7 mouse cellular contexts compared by ENCODE assay signal in genomic region chr14:30626756-30627742, GRCm38 (mm10). TPM values are rescaled to one million over a fixed set of nuclear protein-coding genes. Genes with fewer than 3 reads are reported as not detected.
DNase-seq lines count a peak whose midpoint lies in the region; ATAC-seq and TF ChIP-seq lines count a peak whose summit lies in the region.

No protein-coding gene starts in this region.

- TF ChIP-seq POLR2A in thymus, adult 2 months (IDR thresholded peaks at IDR 0.05; ENCODE audit: control insufficient read depth, extremely low read depth, insufficient read depth, low read length, poor library complexity) = no peak

- peak overlapping the region; percentile 71 for H3K4me2 ChIP-seq in forebrain, embryonic 15.5 days (replicated peaks)
- peak overlapping the region; percentile 97 for H3K4me2 ChIP-seq in liver, embryonic 14.5 days (ENCODE audit: low read depth)

- H3K36me3 ChIP-seq in thymus, adult 2 months (ENCODE audit: control insufficient read depth, insufficient read depth, low read length) = no peaks in the 10 kb centered on the region
- H3K36me3 ChIP-seq in forebrain, embryonic 15.5 days = no peaks in the 10 kb centered on the region
- H3K36me3 ChIP-seq in liver, embryonic 14.5 days (replicated peaks; ENCODE audit: control insufficient read depth, insufficient read depth, low read depth) = no peaks in the 10 kb centered on the region

- peak overlapping the region; percentile 90 for H3K4me3 ChIP-seq in thymus, adult 2 months (ENCODE audit: control insufficient read depth, insufficient read depth, low read length)
- H3K4me3 ChIP-seq in forebrain, embryonic 15.5 days = peak overlapping the region; percentile 69
- peak overlapping the region in 1 of 2 experiments; percentile 78; a peak in 2 of 4 replicates for H3K4me3 ChIP-seq in liver, embryonic 14.5 days (ENCODE audit: insufficient read depth in 1 of 2, low read depth in 2 of 2, low read length in 2 of 2)

- H3K27me3 ChIP-seq in thymus, adult 2 months (ENCODE audit: control insufficient read depth, insufficient read depth, low read length) = no peaks in the 10 kb centered on the region
- no peaks in the 10 kb centered on the region for H3K27me3 ChIP-seq in forebrain, embryonic 15.5 days
- H3K27me3 ChIP-seq in liver, embryonic 14.5 days (ENCODE audit: control insufficient read depth, insufficient read depth, low read length) = no peaks in the 10 kb centered on the region

- no peak overlapping the region for H3K9ac ChIP-seq in forebrain, embryonic 15.5 days (replicated peaks)
- H3K9ac ChIP-seq in liver, embryonic 14.5 days (replicated peaks) = no peak overlapping the region

- peak overlapping the region; percentile 27; the same call in 1 of the 2 replicates for H3K27ac ChIP-seq in thymus, adult 2 months (ENCODE audit: control insufficient read depth, insufficient read depth, low read length)
- H3K27ac ChIP-seq in forebrain, embryonic 15.5 days (replicated peaks) = 0 out of 2 replicates have a peak overlapping the region, but pooled peaks have one; percentile 29
- H3K27ac ChIP-seq in liver, embryonic 14.5 days = no peak overlapping the region; the same call in 1 of the 2 replicates

- TF ChIP-seq EP300 in liver, embryonic 14.5 days (IDR thresholded peaks at IDR 0.05; ENCODE audit: low read depth) = no peak

- TF ChIP-seq CTCF in thymus, adult 2 months (IDR thresholded peaks at IDR 0.05; ENCODE audit: borderline replicate concordance, control insufficient read depth, extremely low read depth, insufficient read depth, low read length, poor library complexity) = no peak
- no peak for TF ChIP-seq CTCF in liver, embryonic 14.5 days (IDR thresholded peaks at IDR 0.05; ENCODE audit: low read depth)

- no peak for ATAC-seq in forebrain, embryonic 15.5 days (replicated peaks)
- ATAC-seq in liver, embryonic 14.5 days (ENCODE audit: insufficient read depth) = no peak

- peaks cover 45% of the 10 kb centered on the region for H3K4me1 ChIP-seq in thymus, adult 2 months (replicated peaks; ENCODE audit: control insufficient read depth, insufficient read depth, low read length)
- peaks cover 21% of the 10 kb centered on the region; the same call in 1 of the 2 replicates for H3K4me1 ChIP-seq in forebrain, embryonic 15.5 days
- H3K4me1 ChIP-seq in liver, embryonic 14.5 days (replicated peaks; ENCODE audit: control insufficient read depth in 2 of 2, insufficient read depth in 2 of 2, low read length in 1 of 2) = peaks cover 12 to 14% of the 10 kb centered on the region in 2 experiments

- WGBS in thymus, adult 2 months = 9% methylated on average over 12 of the region's 12 CpGs
- WGBS in forebrain, embryonic 15.5 days = 63% methylated on average over 12 of the region's 12 CpGs
- WGBS in liver, embryonic 14.5 days (ENCODE audit: insufficient replicate concordance) = 13% methylated on average over 12 of the region's 12 CpGs

- H3K9me3 ChIP-seq in forebrain, embryonic 15.5 days = no peaks in the 10 kb centered on the region
- H3K9me3 ChIP-seq in liver, embryonic 14.5 days (ENCODE audit: control insufficient read depth, low read length) = no peaks in the 10 kb centered on the region

- DNase-seq in thymus, adult 2 months = no peak
- no peak for DNase-seq in thymus, postnatal 14 days
- no peak for DNase-seq in liver, embryonic 14.5 days (ENCODE audit: low read depth in 3 of 3, low spot score in 3 of 3)
- DNase-seq in retina, postnatal 1 day = no peak
- no peak for DNase-seq in layer of hippocampus, adult 9-10 months (ENCODE audit: low spot score)
- no peak for DNase-seq in yolk sac, embryonic 10.5 days (ENCODE audit: low spot score)

RNA-seq across cellular contexts. Expression of gene Prkcd, which starts 1.0 kb away (rescaled TPM):
- polyA plus RNA-seq in thymus, adult 2 months (2012; rRNA removed) = 201 and 214 TPM in 2 replicates
- 32.1 and 32.3 TPM in 2 replicates for polyA plus RNA-seq in forebrain, embryonic 15.5 days (2015; fragmentation: Nextera tagmentation; extraction: Ambion mirVana)
- 15.5 and 18.7 TPM in 2 replicates for polyA plus RNA-seq in liver, embryonic 14.5 days (2012; rRNA removed)
- 11.4 and 12.5 TPM in 2 replicates for polyA plus RNA-seq in liver, embryonic 14.5 days (2014; fragmentation: Nextera tagmentation; extraction: Ambion mirVana)

RNA-seq across cellular contexts. Expression of gene Rft1, which starts 27.1 kb away (rescaled TPM):
- 13.8 and 14.0 TPM in 2 replicates for polyA plus RNA-seq in thymus, adult 2 months (2012; rRNA removed)
- polyA plus RNA-seq in forebrain, embryonic 15.5 days (2015; fragmentation: Nextera tagmentation; extraction: Ambion mirVana) = 8.0 and 9.9 TPM in 2 replicates
- polyA plus RNA-seq in liver, embryonic 14.5 days (2012; rRNA removed) = 3.0 and 3.4 TPM in 2 replicates
- 2.8 and 2.9 TPM in 2 replicates for polyA plus RNA-seq in liver, embryonic 14.5 days (2014; fragmentation: Nextera tagmentation; extraction: Ambion mirVana)
